Mouse (Mus musculus) MEL (cell line): ENCODE measurements around the gene Paqr4. TPM values are rescaled to one million over a fixed set of nuclear protein-coding genes. Genes with fewer than 3 reads are reported as not detected.

ENCODE experiments used
- DNase-seq: peaks from one replicate; pipeline ENCODE4 v3.0.0; 2011; ENCODE audit warnings: low read depth, low spot score
- H3K27ac ChIP-seq: 2 replicates; pipeline ENCODE4 v1.5.1; 2012; ENCODE audit warnings: low read depth, mild to moderate bottlenecking, control low read depth, low read length, moderate library complexity; ENCODE audit not compliant: control insufficient read depth
- H3K27me3 ChIP-seq, 2 experiments: fragments of 150-350 bp in 1 of 2; sonication (generic) in 1 of 2; 2 replicates each; pipeline ENCODE4 v1.6.1; 2012; ENCODE audit warnings: low read length in 2 of 2, mild to moderate bottlenecking in 2 of 2, improper control_type of control experiment in 1 of 2, moderate library complexity in 1 of 2; ENCODE audit not compliant: insufficient read depth in 2 of 2, control insufficient read depth in 1 of 2
- H3K36me3 ChIP-seq, 2 experiments: 2 replicates each; pipeline ENCODE4 v1.6.1; 2012 to 2014; ENCODE audit warnings: low read length in 2 of 2, improper control_type of control experiment in 1 of 2, inconsistent platforms in 1 of 2, mild to moderate bottlenecking in 1 of 2; ENCODE audit not compliant: insufficient read depth in 2 of 2, control insufficient read depth in 1 of 2
- H3K4me1 ChIP-seq, 2 experiments: fragments of 150-350 bp in 1 of 2; sonication (generic) in 1 of 2; 2 replicates each; pipeline ENCODE4 v1.6.1; 2012; ENCODE audit warnings: low read length in 2 of 2, improper control_type of control experiment in 1 of 2, mild to moderate bottlenecking in 1 of 2; ENCODE audit not compliant: insufficient read depth in 2 of 2, control insufficient read depth in 1 of 2
- H3K4me3 ChIP-seq, 2 experiments: fragments of 150-350 bp in 1 of 2; sonication (generic) in 1 of 2; 2 replicates each; pipeline ENCODE4 v1.5.1; 2012; ENCODE audit warnings: low read depth in 2 of 2, low read length in 2 of 2, mild to moderate bottlenecking in 2 of 2, moderate library complexity in 2 of 2, control low read depth in 1 of 2, improper control_type of control experiment in 1 of 2; ENCODE audit not compliant: control insufficient read depth in 1 of 2, insufficient read depth in 1 of 2
- H3K79me2 ChIP-seq: 2 replicates; pipeline ENCODE4 v1.6.1; 2012; ENCODE audit warnings: mild to moderate bottlenecking, low read length, moderate library complexity; ENCODE audit not compliant: control insufficient read depth, poor library complexity, insufficient read depth
- H3K9ac ChIP-seq: 2 replicates; pipeline ENCODE4 v1.6.1; 2012; ENCODE audit warnings: low read depth, mild to moderate bottlenecking, control low read depth, low read length, moderate library complexity; ENCODE audit not compliant: control insufficient read depth, poor library complexity, severe bottlenecking
- H3K9me3 ChIP-seq: fragments of 150-350 bp; sonication (generic); replicated peaks from 2 replicates; pipeline ENCODE4 v1.6.1; 2012; ENCODE audit warnings: mild to moderate bottlenecking, low read length, improper control_type of control experiment, moderate library complexity; ENCODE audit not compliant: insufficient read depth
- BHLHE40 ChIP-seq: IDR thresholded peaks from 2 replicates; pipeline ENCODE4 v1.6.1; 2012; ENCODE audit warnings: low read depth, mild to moderate bottlenecking, inconsistent platforms, low read length, improper control_type of control experiment, borderline replicate concordance
- CHD1 ChIP-seq: IDR thresholded peaks from 2 replicates; pipeline ENCODE4 v1.6.1; 2012; ENCODE audit warnings: low read depth, mild to moderate bottlenecking, inconsistent platforms, low read length, improper control_type of control experiment
- CHD2 ChIP-seq: IDR thresholded peaks from 2 replicates; pipeline ENCODE4 v1.6.1; 2011; ENCODE audit warnings: low read length, improper control_type of control experiment
- E2F4 ChIP-seq: IDR thresholded peaks from 2 replicates; pipeline ENCODE4 v1.6.1; 2011; ENCODE audit warnings: low read depth, low read length, improper control_type of control experiment, borderline replicate concordance
- ETS1 ChIP-seq: IDR thresholded peaks from 2 replicates; pipeline ENCODE4 v1.6.1; 2012; ENCODE audit warnings: low read depth, mild to moderate bottlenecking, inconsistent platforms, low read length, improper control_type of control experiment, moderate library complexity
- GATA1 ChIP-seq: IDR thresholded peaks from 2 replicates; pipeline ENCODE4 v1.6.1; 2011; ENCODE audit warnings: low read depth, low read length, improper control_type of control experiment
- JUND ChIP-seq: IDR thresholded peaks from 2 replicates; pipeline ENCODE4 v1.6.1; 2011; ENCODE audit warnings: low read depth, mild to moderate bottlenecking, improper control_type of control experiment, low read length
- KAT2A ChIP-seq: conservative IDR thresholded peaks from 2 replicates; pipeline ENCODE4 v1.6.1; 2012; ENCODE audit warnings: low read depth, low read length, improper control_type of control experiment, inconsistent platforms
- MAFK ChIP-seq: IDR thresholded peaks from 2 replicates; pipeline ENCODE4 v1.6.1; 2011; ENCODE audit warnings: low read depth, mild to moderate bottlenecking, low read length, improper control_type of control experiment, borderline replicate concordance
- MAX ChIP-seq: IDR thresholded peaks from 2 replicates; pipeline ENCODE4 v1.6.1; 2011; ENCODE audit warnings: low read length, improper control_type of control experiment
- MAZ ChIP-seq: IDR thresholded peaks from 2 replicates; pipeline ENCODE4 v1.6.1; 2012; ENCODE audit warnings: low read depth, mild to moderate bottlenecking, inconsistent platforms, low read length, improper control_type of control experiment
- MEF2A ChIP-seq: IDR thresholded peaks from 2 replicates; pipeline ENCODE4 v1.6.1; 2014; ENCODE audit warnings: low read depth, mild to moderate bottlenecking, inconsistent platforms, low read length, improper control_type of control experiment; ENCODE audit not compliant: poor library complexity, insufficient replicate concordance, severe bottlenecking; ENCODE audit errors: extremely low read depth
- MXI1 ChIP-seq: IDR thresholded peaks from 2 replicates; pipeline ENCODE4 v1.6.1; 2011; ENCODE audit warnings: mild to moderate bottlenecking, low read depth, low read length, improper control_type of control experiment
- MYB ChIP-seq: IDR thresholded peaks from 2 replicates; pipeline ENCODE4 v1.6.1; 2011; ENCODE audit warnings: mild to moderate bottlenecking, low read depth, low read length, improper control_type of control experiment
- MYC ChIP-seq: IDR thresholded peaks from 2 replicates; pipeline ENCODE4 v1.6.1; 2011; ENCODE audit warnings: low read depth, mild to moderate bottlenecking, low read length, improper control_type of control experiment, moderate library complexity
- NELFE ChIP-seq: IDR thresholded peaks from 2 replicates; pipeline ENCODE4 v1.6.1; 2011; ENCODE audit warnings: low read depth, low read length, improper control_type of control experiment
- NRF1 ChIP-seq: IDR thresholded peaks from 2 replicates; pipeline ENCODE4 v1.6.1; 2014; ENCODE audit warnings: low read depth, mild to moderate bottlenecking, inconsistent platforms, low read length, improper control_type of control experiment, moderate library complexity; ENCODE audit not compliant: poor library complexity, insufficient read depth, severe bottlenecking
- POLR2A ChIP-seq, 2 experiments: IDR thresholded peaks; 2 replicates each; pipeline ENCODE4 v1.6.1; 2011 to 2012; ENCODE audit warnings: low read length in 2 of 2, mild to moderate bottlenecking in 2 of 2, control low read depth in 1 of 2, improper control_type of control experiment in 1 of 2, low read depth in 1 of 2, moderate library complexity in 1 of 2; ENCODE audit not compliant: control insufficient read depth in 1 of 2, insufficient read depth in 1 of 2, poor library complexity in 1 of 2
- POLR2AphosphoS5 ChIP-seq: IDR thresholded peaks from 2 replicates; pipeline ENCODE4 v1.6.1; 2012; ENCODE audit warnings: low read depth, borderline replicate concordance, mild to moderate bottlenecking, inconsistent platforms, low read length, moderate library complexity, mixed read lengths
- SIN3A ChIP-seq: IDR thresholded peaks from 2 replicates; pipeline ENCODE4 v1.6.1; 2012; ENCODE audit warnings: low read length, improper control_type of control experiment, inconsistent platforms
- SMC3 ChIP-seq: IDR thresholded peaks from 2 replicates; pipeline ENCODE4 v1.6.1; 2011; ENCODE audit warnings: low read depth, low read length, improper control_type of control experiment
- TAL1 ChIP-seq: IDR thresholded peaks from 2 replicates; pipeline ENCODE4 v1.6.1; 2012; ENCODE audit warnings: mild to moderate bottlenecking, inconsistent platforms, low read length, moderate library complexity, mixed read lengths
- TBP ChIP-seq: IDR thresholded peaks from 2 replicates; pipeline ENCODE4 v1.8.0; 2011; ENCODE audit warnings: low read depth, low read length, improper control_type of control experiment
- TCF12 ChIP-seq: IDR thresholded peaks from 2 replicates; pipeline ENCODE4 v1.6.1; 2014; ENCODE audit warnings: low read depth, mild to moderate bottlenecking, inconsistent platforms, low read length, improper control_type of control experiment, moderate library complexity
- USF1 ChIP-seq: IDR thresholded peaks from 2 replicates; pipeline ENCODE4 v1.6.1; 2014; ENCODE audit warnings: low read depth, mild to moderate bottlenecking, inconsistent platforms, low read length, improper control_type of control experiment, moderate library complexity
- USF2 ChIP-seq, 2 experiments: IDR thresholded peaks; 2 replicates each; pipeline ENCODE4 v1.6.1; 2011 to 2012; ENCODE audit warnings: improper control_type of control experiment in 2 of 2, low read length in 2 of 2, borderline replicate concordance in 1 of 2, inconsistent platforms in 1 of 2, low read depth in 1 of 2, mild to moderate bottlenecking in 1 of 2; ENCODE audit not compliant: insufficient read depth in 1 of 2
- ZC3H11A ChIP-seq: IDR thresholded peaks from 2 replicates; pipeline ENCODE4 v1.6.1; 2012; ENCODE audit warnings: low read depth, mild to moderate bottlenecking, inconsistent platforms, low read length, improper control_type of control experiment
- ZMIZ1 ChIP-seq: IDR thresholded peaks from 2 replicates; pipeline ENCODE4 v1.6.1; 2012; ENCODE audit warnings: low read depth, mild to moderate bottlenecking, inconsistent platforms, low read length, improper control_type of control experiment, moderate library complexity
- ZNF384 ChIP-seq: IDR thresholded peaks from 2 replicates; pipeline ENCODE4 v1.6.1; 2012; ENCODE audit warnings: low read depth, mild to moderate bottlenecking, inconsistent platforms, low read length, improper control_type of control experiment
- polyA plus RNA-seq, 2 experiments: library from polyadenylated mRNA; stranded (reverse) in 1 of 2; unstranded in 1 of 2; fragments of >175 nt in 1 of 2; fragments of >200 nt in 1 of 2; gene quantifications; 2 replicates each; pipeline versions ENCODE4 v1.2.1 to v1.2.4; 2012; ENCODE audit warnings: low replicate concordance in 2 of 2, low read depth in 1 of 2; ENCODE audit not compliant: insufficient read length in 2 of 2, insufficient read depth in 1 of 2, missing spikeins in 1 of 2
- total RNA-seq: library from RNA; depleted of rRNA; stranded (reverse); fragments of 300-350 nt; gene quantifications from 2 replicates; pipeline ENCODE4 v1.2.3, GENCODE M21; 2012

The Paqr4 gene
- total and polyA plus RNA-seq, 3 experiments, result 6.5 to 10.7 TPM; not detected in 1

- peaks cover 8% of the 10 kb centered on the region for H3K79me2 ChIP-seq
- no peak for TF ChIP-seq ETS1
- TF ChIP-seq MAZ, result peak; percentile 54; the same call in 1 of the 2 replicates
- 0 out of 4 replicates have a peak, but pooled peaks of 1 of the 2 experiments have one; percentile 10 for TF ChIP-seq POLR2A (IDR thresholded peaks at IDR 0.05; ENCODE audit: control insufficient read depth in 1 of 2, insufficient read depth in 1 of 2, low read depth in 1 of 2, low read length in 2 of 2, poor library complexity in 1 of 2)
- H3K27me3 ChIP-seq, result no peaks in the 10 kb centered on the region
- peaks cover 2 to 21% of the 10 kb centered on the region in 2 experiments; a peak in 3 of 4 replicates for H3K4me1 ChIP-seq
- peak; percentile 78 for DNase-seq
- no peaks in the 10 kb centered on the region for H3K9me3 ChIP-seq
- peaks cover 0 to 16% of the 10 kb centered on the region in 2 experiments; a peak in 2 of 4 replicates for H3K36me3 ChIP-seq
- H3K9ac ChIP-seq, result peak overlapping the region; percentile 99
- peak overlapping the region; percentile 75 to 90 for H3K4me3 ChIP-seq
- H3K27ac ChIP-seq, result peak overlapping the region; percentile 14; the same call in 1 of the 2 replicates
These were observed 13.9 kb downstream of the Paqr4 start for GRCm38 (mm10) chr17:23726758-23727142.

GRCm38 (mm10) chr17:23725999-23726757 is 14.5 kb downstream of the Paqr4 start, which contains the start of gene Pkmyt1:
Pkmyt1 (plus strand) TSS chr17:23726336.
- peak within 1 kb of the TSS; percentile 77 for H3K27ac ChIP-seq
- H3K9me3 ChIP-seq, result no peaks in the 10 kb centered on the region
- TF ChIP-seq ETS1 (no peak), ZNF384 (no peak), MEF2A (no peak), USF2 (IDR thresholded peaks at IDR 0.05; ENCODE audit: borderline replicate concordance in 1 of 2, insufficient read depth in 1 of 2, low read depth in 1 of 2, low read length in 2 of 2) (no peak), TCF12 (peak; percentile 12; the same call in 1 of the 2 replicates), USF1 (peak; percentile 29; the same call in 1 of the 2 replicates), GATA1 (no peak), E2F4 (peak; percentile 70; the same call in 1 of the 2 replicates), MYC (0 out of 2 replicates have a peak, but pooled peaks have one; percentile 6), CHD2 (no peak), CHD1 (no peak), JUND (no peak), SIN3A (peak; percentile 17; the same call in 1 of the 2 replicates), ZMIZ1 (no peak; the same call in 1 of the 2 replicates), MYB (no peak), MAX (peak; percentile 31; the same call in 1 of the 2 replicates), MAFK (no peak), POLR2AphosphoS5 (no peak), TBP (peak; percentile 67; the same call in 1 of the 2 replicates), NRF1 (peak; percentile 94), TAL1 (no peak), SMC3 (no peak), BHLHE40 (no peak), MAZ (no peak), MXI1 (no peak; the same call in 1 of the 2 replicates), KAT2A (no peak; the same call in 1 of the 2 replicates), ZC3H11A (no peak), NELFE (peak; percentile 76)

More at GRCm38 (mm10) chr17:23725999-23726757, 14.5 kb downstream of the Paqr4 start, which contains the start of gene Pkmyt1:
- peak; percentile 95 for DNase-seq
- Histone ChIP-seq H3K36me3 (peaks cover 0 to 16% of the 10 kb centered on the region in 2 experiments; a peak in 2 of 4 replicates), H3K4me1 (peaks cover 2 to 21% of the 10 kb centered on the region in 2 experiments; a peak in 3 of 4 replicates), H3K4me3 (peak within 1 kb of the TSS; percentile 75 to 90), H3K9ac (peak within 1 kb of the TSS; percentile 99), H3K79me2 (peaks cover 8% of the 10 kb centered on the region), H3K27me3 (no peaks in the 10 kb centered on the region)
